Mouse (Mus musculus): ENCODE results near the gene Nck2.
"Not testable (repeated sequence)": the region's sequence is repeated elsewhere in the genome, so short reads cannot be mapped to it uniquely, and the experiment has no call there.

Nck2 gene

DNA sequence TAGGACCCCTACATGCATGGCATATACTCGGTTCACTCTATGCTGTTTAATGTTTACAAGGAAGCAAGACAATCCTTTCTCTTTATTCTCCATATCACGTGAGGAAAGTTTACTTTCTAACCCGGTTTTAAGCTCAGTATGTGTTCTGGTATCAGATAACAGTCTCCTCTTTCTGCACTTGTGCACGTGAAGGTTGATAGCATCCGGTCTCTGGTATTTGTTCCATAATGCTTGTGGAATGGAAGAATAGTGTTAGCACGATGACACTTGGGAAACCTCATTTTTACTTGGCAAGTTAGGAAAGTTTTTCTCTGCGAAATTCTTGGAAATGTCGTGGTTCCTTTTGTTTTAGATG, 58.4 kb downstream of the Nck2 start:
- DNase-seq, result no peak

DNA sequence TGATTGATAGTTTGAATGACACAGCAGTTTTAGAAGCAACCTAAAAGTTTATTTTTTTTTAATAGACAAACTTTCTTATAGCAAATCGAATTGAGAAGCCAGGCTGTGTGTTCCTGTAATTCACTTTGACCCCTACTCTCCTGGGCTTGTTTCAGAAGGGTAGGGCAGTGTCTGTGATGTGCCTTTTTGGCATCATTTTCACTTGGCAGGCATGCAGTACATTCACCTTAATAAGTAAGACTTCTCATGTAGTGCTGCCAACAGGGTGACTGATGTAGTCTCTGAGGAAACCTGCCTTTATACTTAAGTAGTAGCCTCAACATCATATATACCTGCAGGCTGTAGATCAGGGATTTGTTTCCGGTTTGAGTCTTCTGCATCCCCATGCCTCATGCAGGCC, 58.9 kb downstream of the Nck2 start:
- no peak for DNase-seq

DNA sequence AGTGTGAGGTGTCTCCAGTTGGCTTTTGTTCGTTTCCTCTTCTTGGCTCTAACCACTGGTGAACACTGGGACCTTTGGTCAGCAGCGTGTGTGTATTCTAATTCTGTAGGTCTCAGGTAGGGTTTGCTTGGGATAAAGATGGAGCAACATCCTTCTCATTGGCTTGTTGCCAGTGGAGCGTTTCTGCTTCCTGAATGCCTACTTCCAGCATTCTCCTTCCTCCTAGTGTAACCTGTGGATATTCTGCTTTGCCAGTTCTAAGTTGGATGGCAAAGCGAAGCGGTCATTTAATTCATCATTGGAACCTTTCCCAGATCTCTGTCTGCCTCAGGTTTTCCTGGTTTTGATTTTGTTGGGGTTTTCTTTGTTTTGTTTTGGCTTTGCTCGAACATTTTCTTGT, 59.3 kb downstream of the Nck2 start:
- no peak for DNase-seq

DNA sequence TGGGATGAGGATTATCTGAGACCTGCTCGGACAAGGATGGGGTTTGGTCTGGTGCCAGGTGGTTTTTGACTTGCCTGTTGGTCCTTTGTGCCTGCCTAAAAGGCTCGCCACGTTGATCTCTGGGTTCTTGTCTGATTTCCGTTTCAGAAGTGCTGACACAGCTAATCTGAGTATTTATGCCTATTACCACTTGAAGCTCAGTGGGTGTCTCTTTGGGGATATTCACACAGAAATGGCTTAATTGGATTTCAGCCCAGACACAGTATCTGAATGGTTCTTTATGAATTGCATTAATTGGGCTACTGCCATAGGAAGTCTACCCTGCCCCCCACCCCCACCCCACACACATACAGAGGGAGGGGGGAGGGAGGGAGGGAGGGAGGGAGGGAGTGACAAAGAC, 59.9 kb downstream of the Nck2 start:
- no peak for DNase-seq

DNA sequence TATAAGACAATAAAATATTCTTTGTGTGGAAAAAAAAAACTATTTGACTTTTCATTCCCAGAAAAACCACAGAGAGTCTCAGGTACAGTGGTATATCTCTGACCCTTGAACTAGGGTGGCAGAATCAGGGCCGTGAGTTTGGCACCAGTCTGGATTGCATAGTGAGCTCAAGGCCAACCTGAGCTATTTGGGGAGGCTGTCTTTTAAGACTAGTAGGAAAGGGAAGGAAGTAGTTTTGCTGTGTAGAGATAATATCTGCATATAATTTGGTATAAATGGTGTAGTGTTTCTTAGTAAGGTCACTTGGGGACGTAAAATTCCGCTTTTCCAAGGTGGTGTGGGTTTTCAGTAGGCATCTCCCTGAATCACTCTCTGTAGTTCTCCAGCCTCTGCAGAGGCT, 62.3 kb downstream of the Nck2 start:
- no peak for DNase-seq

DNA sequence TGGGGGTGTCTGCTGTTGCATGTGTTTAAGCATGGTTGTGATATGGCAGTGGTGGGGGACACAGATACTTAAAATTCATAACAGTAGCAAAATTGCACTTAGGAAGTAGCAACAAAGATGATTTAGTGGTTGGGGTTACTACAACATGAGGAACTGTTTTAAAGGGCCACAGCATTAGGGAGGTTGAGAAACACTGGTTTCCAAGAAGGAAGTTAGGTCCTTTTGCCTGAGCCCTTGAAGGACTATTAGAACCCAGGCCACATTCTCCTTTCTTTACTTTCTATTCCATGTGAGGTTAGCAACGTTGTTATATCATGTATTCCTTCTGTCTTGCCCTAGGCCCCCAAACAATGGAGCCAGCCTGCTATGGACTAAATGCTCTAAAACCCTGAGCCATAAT, 63.4 kb downstream of the Nck2 start:
- DNase-seq, result no peak

DNA sequence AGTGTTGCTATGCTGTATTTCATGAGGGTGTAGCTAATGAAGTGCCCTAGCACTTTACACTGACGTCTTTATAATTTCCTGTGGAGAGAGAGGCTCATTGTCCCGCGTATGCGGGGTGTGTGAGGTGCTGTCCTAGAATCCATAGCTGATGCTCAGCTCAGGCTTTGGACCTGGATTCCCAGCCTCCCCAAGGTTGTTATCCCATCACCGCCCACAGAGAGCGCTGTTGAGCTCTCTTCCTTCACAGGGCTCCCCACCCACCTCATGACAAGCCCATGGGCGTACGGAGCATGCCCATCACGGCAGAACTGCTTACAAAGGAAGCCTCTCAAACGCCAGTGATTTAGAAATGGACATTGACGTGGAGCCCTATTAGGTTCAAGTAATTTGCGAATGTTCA, 66.9 kb downstream of the Nck2 start:
- DNase-seq, result no peak

DNA sequence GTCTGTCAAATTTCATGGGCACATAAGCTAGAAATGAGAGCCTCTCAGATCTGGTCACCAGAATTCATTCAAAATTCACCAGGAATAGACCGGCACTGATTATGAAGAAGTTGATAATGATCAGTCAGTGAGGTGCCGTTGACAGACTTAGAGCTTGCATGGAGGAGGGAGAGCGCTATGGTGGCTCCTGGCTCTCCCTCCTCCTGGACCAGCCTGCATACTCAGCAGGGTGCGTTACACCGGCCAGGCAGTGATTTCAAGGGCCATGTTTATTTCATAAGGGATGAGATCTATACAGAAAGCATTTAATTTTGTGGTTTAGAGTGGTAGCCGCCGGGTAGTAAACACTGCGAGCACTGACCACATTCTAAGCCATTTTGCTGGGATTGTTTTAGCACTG, 67.3 kb downstream of the Nck2 start:
- DNase-seq, result no peak

DNA sequence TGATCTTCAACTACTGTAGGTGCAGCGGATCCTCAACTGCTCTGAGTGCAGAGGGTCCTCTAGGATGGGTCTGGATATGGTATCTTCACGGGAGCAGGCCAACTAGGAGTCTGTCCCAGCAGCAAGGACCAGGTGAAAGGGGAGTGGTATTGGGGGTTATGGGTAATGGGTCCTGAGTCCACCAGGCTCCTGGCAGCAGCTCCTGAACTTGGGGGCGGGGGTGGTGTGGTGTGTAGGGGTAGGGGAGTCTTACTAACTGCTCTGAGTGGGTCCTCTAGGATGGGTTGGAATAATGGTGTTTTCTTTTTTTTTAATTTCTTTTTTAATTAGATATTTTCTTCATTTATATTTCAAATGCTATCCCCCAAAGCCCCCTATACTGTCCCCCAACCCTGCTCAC, 73.0 kb downstream of the Nck2 start:
- DNase-seq, result no peak

DNA sequence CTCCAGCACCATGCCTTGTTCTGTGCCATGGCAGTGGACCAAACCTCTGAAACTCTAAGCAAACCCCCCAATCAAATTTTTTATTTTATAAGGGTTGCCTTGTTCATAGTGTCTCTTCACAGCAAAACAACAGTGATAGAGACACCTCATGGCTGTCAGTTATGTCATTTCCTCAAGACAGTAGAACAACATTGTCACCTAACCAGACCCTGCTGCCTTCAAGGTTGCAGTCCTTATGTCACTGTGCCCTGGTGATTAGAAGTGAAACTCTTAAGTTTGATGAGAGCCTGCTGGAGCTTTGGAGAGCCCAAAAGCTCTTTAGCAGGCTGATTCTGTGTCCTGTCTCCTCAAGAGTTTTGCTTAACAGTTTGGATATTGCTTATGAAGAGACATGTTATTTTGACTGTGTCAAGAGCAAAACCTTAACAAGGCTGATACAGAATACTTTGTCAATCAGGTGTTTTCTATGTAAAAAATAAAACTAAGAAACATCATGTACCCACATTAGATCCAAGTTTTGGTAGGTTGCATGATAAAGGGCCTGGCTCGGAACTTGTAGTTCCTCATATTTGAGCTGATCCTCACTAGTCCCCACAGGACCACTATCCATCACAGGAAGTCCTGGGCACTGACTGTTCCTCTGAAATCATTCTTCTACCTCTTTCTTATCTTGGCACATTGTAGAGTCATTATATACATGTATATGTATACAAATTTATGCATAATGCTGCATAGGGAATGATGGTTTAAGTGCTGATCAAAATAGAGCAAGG, 76.0 kb downstream of the Nck2 start:
- DNase-seq, result no peak

DNA sequence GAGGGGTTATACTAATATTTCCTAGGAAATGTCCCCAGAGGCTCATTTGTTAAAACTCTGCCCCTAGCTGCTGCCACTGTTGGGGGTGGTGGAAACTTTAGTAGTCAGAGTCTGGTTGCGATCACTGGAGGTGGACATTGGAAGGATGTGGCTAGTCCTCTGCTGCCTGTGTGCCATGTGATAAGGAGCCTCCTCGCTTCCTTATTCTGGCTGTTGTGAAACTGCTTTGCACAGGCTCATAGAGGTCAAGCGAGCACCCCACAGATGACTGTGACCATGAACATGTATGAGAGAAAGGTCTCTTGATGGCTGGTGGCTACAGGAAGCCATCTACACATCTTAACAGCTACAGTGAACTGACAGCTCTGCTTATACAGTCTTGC, 76.6 kb downstream of the Nck2 start:
- DNase-seq, result no peak

DNA sequence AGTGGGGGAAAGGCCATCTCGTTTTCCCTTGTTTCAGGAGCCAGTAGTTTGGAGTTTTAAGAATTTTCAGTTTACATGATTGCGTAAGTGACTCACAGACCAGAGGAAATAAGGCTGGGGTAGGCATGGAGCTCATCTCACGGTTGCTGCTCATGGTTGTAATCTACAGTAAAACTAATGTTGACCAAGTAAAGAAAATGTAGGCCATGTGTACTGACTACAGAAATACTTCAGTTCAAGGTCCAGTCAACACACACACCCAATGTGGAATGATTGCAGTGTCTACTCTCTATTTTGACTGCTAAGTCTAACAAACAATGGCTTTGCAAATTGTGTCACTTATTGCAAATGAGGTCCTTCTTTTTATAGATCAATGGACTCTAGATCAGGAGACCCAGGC, 77.1 kb downstream of the Nck2 start:
- DNase-seq, result no peak

DNA sequence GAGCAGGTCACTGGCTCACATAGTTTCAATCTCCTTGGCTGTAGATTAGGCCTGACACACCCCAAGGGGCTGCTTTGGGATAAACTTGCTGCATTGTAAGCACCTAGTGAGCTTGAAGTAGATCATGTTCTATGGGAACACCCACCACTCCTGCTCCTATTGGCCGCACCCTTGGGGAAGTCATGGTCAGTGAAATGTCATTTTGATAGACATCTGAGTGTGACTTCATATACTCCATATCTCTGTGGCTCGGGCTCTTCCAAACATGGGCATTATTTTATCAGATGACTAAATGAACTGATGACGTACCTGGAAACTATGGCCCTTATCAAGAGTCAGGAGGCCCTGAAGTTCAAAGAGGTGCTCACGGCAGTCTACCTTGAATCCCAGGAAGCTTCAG, 77.6 kb downstream of the Nck2 start:
- no peak for DNase-seq

DNA sequence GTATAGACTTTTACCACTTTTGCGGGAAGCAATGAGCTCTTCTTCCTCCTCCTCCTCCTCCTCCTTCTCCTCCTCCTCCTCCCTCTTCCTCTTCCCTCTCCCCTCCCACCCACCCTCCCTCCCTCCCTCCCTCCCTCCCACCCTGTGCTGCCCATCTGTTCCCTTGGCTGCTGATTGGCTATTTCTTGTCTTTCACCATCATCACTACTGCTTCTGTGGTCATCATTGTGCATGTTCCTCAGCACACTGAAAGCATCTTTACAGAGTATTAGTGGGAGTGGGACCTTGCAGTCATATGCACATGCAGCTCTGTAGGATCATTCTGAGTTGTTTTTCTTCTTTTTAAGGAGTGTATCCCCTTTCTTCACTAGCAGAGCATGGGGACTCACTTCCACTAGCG, 78.6 kb downstream of the Nck2 start:
- DNase-seq, result no peak

DNA sequence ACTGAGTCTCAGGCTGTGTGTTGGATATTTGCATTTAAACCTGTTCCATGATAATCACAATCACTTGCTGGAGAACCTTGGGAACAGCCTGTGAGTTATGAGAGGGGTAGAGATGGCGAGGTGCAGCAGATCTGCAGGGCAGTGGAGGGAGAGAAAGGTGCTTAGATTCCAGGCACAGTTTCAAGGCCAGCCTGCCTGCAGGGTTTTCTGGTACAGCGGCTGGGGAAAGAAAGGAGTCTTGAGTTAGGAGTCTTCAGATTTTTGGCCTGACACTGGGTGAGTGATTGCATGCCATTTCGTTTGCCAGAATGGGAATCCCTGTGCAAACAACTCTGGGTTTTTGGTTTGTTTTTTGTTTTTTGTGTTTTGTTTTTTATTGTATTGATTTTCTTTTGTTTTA, 80.0 kb downstream of the Nck2 start:
- DNase-seq, result no peak

DNA sequence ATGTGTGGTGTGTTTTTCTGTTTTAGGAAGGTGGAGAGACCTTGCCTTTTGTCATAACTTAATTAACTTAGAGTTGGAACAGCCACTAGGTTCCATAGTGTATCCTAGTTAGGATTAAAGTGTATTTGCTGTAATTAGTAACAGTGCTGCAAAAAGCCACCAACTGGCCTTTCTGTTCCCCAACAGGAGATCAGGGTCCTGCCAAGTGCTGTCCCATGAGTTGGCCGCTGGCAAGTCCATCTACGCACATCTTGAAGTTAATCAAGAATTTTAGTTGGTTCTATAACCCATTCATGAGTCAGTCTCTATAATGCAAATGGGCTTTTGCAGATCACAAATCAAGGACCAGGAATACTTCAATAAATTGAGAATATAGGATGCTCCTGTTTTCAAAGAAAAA, 83.9 kb downstream of the Nck2 start:
- DNase-seq, result no peak

DNA sequence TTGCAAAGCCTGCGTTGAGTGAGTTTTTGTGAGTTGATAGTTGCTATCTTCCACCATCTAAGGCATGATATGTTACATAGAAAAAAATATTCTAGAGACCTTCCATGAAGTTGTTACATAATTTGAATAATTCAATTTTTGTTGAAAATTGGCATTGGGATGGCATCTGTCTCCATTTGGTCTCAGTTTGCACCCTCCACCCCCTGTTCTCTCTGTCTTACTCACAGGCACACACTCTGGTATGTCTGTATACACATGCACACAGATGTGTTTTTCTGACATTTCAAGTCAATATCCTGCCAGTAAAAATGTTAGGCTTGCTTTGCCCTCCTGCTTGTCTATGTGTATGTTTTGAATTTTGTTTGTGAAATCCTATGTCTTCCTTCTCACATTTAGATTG, 84.7 kb downstream of the Nck2 start:
- DNase-seq, result no peak

DNA sequence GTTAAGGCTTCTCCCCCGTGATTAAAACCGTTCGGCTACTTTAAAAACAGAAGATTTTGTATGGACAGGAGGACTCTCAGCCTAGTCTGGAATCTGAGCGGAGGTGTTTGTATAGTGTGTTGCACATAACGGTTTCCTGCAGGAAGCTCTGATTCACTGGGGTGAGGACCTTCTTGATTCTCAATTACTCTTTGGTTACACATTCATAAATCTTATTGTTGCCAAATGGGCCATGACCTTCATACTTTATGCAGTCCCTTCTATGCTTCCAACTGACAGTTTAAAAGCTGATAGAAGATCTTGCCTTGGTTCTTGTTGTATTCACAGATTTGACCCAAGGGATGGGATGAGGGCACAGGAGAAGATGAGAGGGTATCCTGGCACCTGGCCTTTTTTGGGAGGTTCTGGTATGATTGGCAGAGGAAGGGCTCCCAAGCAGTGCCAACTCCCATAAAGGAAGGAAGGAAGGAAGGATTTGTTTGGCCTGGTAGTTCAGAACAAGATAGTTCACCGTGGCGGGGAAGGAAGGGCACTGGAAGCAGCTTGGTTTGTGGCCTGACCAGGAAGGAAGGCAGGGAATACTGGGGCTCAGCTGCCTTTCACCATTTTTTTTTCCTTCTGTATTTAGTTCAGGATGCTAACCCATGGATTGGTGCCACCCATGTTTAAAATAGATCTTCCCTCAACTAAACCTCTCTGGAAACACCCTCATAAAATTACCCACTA, 86.1 kb downstream of the Nck2 start:
- no peak for DNase-seq

DNA sequence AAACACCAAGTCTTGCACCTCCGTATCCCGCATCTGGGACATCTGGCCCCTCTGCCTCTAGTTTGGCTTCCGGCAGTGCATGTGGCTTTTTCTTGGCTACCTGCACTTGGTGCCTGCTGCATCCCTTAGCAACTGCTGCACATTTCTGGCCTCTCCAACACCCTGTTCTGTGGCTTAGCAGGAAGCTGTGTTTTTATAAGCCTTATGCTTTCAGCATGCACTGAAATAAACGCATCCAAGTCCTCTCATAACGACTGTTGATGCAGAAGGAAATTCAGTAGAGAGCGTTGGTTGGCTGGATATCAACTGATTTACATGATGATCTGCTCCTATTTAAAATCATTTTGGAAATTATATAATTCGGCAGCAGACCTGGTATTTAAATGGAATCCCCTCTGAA, 86.9 kb downstream of the Nck2 start:
- no peak for DNase-seq

DNA sequence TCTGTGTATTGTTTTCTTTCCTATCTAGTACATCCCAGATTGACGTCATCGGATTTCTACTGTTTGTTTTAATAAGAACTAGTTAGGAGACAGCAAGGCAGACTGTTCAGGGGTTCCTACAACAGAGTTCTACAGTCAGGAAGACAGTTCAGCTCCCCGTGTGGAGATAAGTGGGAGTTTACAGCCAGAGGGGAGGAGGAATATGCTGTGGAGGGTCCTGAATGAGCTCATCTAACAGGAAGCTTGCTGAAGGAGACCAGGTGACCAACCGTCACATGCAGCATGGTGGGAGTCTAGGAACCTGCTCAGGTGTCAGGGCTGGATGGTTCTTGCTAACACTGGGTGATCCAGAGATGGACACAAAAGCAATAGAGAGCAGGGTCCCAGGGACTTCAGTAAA, 87.9 kb downstream of the Nck2 start:
- DNase-seq, result no peak

DNA sequence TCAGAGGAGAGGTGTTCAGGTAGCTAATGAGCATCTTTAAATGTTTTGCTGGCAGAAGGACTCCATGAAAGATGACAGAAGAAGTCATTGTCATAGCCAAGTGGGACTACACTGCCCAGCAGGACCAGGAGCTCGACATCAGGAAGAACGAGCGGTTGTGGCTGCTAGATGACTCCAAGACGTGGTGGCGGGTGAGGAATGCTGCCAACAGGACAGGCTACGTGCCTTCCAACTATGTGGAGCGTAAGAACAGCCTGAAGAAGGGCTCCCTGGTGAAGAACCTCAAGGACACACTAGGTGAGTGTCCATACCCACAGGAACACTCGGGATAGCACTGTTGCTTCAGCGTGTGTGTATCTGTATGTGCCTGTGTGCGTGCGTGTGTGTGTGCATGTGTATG, 89.1 kb downstream of the Nck2 start:
- not testable (repeated sequence) for DNase-seq

DNA sequence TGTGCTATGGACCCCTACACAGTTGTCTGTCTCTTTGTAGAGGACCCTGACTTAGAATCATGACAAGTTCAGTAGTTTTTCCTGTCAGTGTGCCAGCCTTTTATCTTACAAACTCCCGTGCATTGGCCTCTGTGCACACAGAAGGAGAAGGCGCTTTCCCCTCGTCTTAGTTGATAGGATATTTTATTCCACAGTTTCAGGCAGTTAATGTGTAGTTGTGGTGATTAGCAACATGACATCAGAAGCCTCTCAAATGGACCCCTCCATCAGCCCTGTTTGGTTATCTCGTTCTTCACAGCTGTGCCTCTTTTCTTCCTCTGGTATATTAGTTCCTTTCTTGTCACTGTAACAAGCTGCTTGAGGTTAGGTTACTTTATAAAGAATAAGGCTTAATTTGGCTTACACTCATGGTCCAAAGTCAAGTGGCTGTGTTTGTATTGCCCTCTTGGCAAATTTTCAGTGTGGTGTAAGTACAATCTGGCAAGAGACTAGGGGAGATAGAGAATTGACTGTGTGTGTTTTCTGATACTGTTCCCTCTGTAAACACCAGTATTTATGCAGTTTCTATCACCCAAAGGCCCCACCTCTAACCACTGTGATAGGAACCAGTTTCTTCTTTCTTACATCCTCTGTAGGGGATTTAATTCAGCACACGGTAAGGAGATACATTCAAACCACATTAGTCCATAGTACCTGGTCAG, 89.8 kb downstream of the Nck2 start:
- no peak for DNase-seq

DNA sequence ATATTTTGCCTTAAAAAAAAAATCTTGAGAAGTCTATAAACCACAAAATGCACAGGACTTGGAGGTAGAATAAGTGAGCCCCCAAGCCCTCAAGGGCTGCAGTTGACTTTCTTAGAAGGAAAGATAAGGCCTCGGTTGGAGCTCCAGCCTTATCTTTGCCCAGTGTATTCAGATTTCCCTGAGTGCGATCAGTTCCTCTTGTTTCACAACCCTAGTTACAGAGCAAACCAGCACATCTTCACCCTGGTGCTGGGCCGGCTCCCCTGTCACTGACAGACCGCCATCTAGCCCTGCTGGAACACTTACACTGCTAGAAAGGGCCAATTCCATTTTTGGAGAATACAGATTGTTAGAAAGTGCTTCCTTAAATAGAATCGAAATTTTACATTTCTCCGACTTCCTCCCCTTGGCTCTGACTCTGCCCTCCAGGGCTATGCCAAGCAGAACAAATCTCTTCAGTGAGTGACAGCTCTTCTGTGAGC, 91.2 kb downstream of the Nck2 start:
- DNase-seq, result no peak

DNA sequence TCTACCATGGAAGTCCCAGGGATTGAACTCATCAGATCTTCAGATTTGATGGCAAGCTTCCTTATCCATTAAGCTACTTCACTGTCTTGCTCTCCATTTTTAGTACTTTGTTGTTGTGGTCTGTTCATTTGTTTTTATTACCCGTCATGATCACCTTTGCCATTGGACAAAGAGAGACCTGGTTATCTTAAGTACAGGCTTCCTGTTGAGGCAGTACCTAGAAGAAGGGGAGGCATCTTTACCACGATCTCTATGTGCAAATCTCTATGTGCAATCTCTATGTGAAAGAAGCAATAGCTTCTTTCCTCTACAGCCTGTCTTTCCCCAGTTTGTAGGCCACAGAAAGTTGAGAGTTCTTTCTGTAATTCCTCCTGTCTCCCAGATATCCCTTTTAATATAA, 91.9 kb downstream of the Nck2 start:
- no peak for DNase-seq
